Mouse (Mus musculus) heart, embryonic 15.5 days (tissue): ENCODE data around the gene Sorcs2. TPM values are rescaled to one million over a fixed set of nuclear protein-coding genes. Genes with fewer than 3 reads are reported as not detected.
A peak's percentile ranks its signal among the peaks of the same experiment; 100 is the strongest.

Source experiments
- ATAC-seq: fragments of 200-750 bp; cut with Nextera tagmentation; replicated peaks from 2 replicates; pipeline ENCODE4 v1.8.0; 2017; ENCODE audit warnings: low read depth, moderate TSS enrichment; ENCODE audit not compliant: insufficient number of reproducible peaks, insufficient read depth, low FRiP score
- H3K27ac ChIP-seq: fragments of 300-500 bp; sonication (generic); 2 replicates; pipeline ENCODE4 v1.5.1; 2015; ENCODE audit warnings: mild to moderate bottlenecking, inconsistent platforms
- H3K27me3 ChIP-seq: fragments of 300-500 bp; sonication (generic); 2 replicates; pipeline ENCODE4 v1.6.1; 2015; ENCODE audit warnings: inconsistent platforms
- H3K36me3 ChIP-seq: fragments of 300-500 bp; sonication (generic); 2 replicates; pipeline ENCODE4 v1.6.1; 2015; ENCODE audit warnings: mild to moderate bottlenecking, inconsistent platforms
- H3K4me1 ChIP-seq: fragments of 300-500 bp; sonication (generic); replicated peaks from 2 replicates; pipeline ENCODE4 v1.6.1; 2015; ENCODE audit warnings: inconsistent platforms
- H3K4me2 ChIP-seq: fragments of 300-500 bp; sonication (generic); 2 replicates; pipeline ENCODE4 v1.6.1; 2015; ENCODE audit warnings: inconsistent platforms, mild to moderate bottlenecking, moderate library complexity
- H3K4me3 ChIP-seq: fragments of 300-500 bp; sonication (generic); 2 replicates; pipeline ENCODE4 v1.5.1; 2015; ENCODE audit warnings: mild to moderate bottlenecking, inconsistent platforms
- H3K9ac ChIP-seq: fragments of 300-500 bp; sonication (generic); 2 replicates; pipeline ENCODE4 v1.6.1; 2015; ENCODE audit warnings: mild to moderate bottlenecking, inconsistent platforms
- H3K9me3 ChIP-seq: fragments of 300-500 bp; sonication (generic); replicated peaks from 2 replicates; pipeline ENCODE4 v1.6.1; 2016; ENCODE audit warnings: inconsistent platforms
- WGBS: fragments of 180-500 bp; shearing (Covaris S2); methylation state at CpG from one replicate; pipeline ENCODE4 v1.1.7; 2015; ENCODE audit warnings: mixed read lengths; 5-methylcytosine and 5-hydroxymethylcytosine counted together
- polyA plus RNA-seq: library from polyadenylated mRNA; unstranded; fragments of >200 nt; fragmentation: Nextera tagmentation; extraction: Ambion mirVana; gene quantifications from 2 replicates; pipeline ENCODE4 v1.2.1, GENCODE M21; 2015

Sorcs2 gene
- polyA plus RNA-seq, 1 experiment from 2014 or later: 8.6 TPM

GRCm38 (mm10) chr5:36374221-36375050 lies 23.5 kb downstream of the Sorcs2 start:
- peak overlapping the region; percentile 31; the same call in 1 of the 2 replicates for H3K27ac ChIP-seq
- H3K9ac ChIP-seq: no peak overlapping the region; the same call in 1 of the 2 replicates
- no peak overlapping the region for H3K4me2 ChIP-seq
- ATAC-seq: no peak
- no peaks in the 10 kb centered on the region for H3K36me3 ChIP-seq
- 65% methylated on average over 19 of the region's 19 CpGs for WGBS
- peaks cover 78% of the 10 kb centered on the region for H3K4me1 ChIP-seq
- no peak overlapping the region for H3K4me3 ChIP-seq
- H3K9me3 ChIP-seq: no peaks in the 10 kb centered on the region
- no peaks in the 10 kb centered on the region for H3K27me3 ChIP-seq

- 0 out of 2 replicates have a peak overlapping the region, but pooled peaks have one; percentile 22 for H3K9ac ChIP-seq
Observed at GRCm38 (mm10) chr5:36373246-36373891, 24.6 kb downstream of the Sorcs2 start.

GRCm38 (mm10) chr5:36371731-36372130 lies 26.2 kb downstream of the Sorcs2 start:
- ATAC-seq: no peak
- H3K27me3 ChIP-seq: no peaks in the 10 kb centered on the region
- peaks cover 81% of the 10 kb centered on the region for H3K4me1 ChIP-seq
- H3K27ac ChIP-seq: no peak overlapping the region
- no peak overlapping the region for H3K9ac ChIP-seq
- WGBS: 42% methylated on average over 5 of the region's 5 CpGs
- H3K9me3 ChIP-seq: no peaks in the 10 kb centered on the region
- H3K4me2 ChIP-seq: no peak overlapping the region
- no peaks in the 10 kb centered on the region for H3K36me3 ChIP-seq
- H3K4me3 ChIP-seq: no peak overlapping the region

More at GRCm38 (mm10) chr5:36373246-36373891, 24.6 kb downstream of the Sorcs2 start:
- Histone ChIP-seq H3K4me2 (0 out of 2 replicates have a peak overlapping the region, but pooled peaks have one; percentile 8), H3K27ac (peak overlapping the region; percentile 31; the same call in 1 of the 2 replicates), H3K9me3 (no peaks in the 10 kb centered on the region), H3K4me1 (peaks cover 79% of the 10 kb centered on the region), H3K4me3 (no peak overlapping the region), H3K36me3 (no peaks in the 10 kb centered on the region), H3K27me3 (no peaks in the 10 kb centered on the region)
- peak; percentile 27; the same call in 1 of the 2 replicates for ATAC-seq
- WGBS: 24% methylated on average over 11 of the region's 11 CpGs

GRCm38 (mm10) chr5:36369261-36369684 lies 28.7 kb downstream of the Sorcs2 start:
- H3K4me1 ChIP-seq: peaks cover 86% of the 10 kb centered on the region
- H3K9me3 ChIP-seq: no peaks in the 10 kb centered on the region
- H3K36me3 ChIP-seq: no peaks in the 10 kb centered on the region
- H3K4me2 ChIP-seq: no peak overlapping the region
- 78% methylated on average over 1 of the region's 1 CpGs for WGBS
- ATAC-seq: no peak
- H3K9ac ChIP-seq: peak overlapping the region; percentile 28; the same call in 1 of the 2 replicates
- peak overlapping the region; percentile 96 for H3K27ac ChIP-seq
- no peak overlapping the region for H3K4me3 ChIP-seq
- H3K27me3 ChIP-seq: no peaks in the 10 kb centered on the region

- WGBS: 59% methylated on average over 7 of the region's 7 CpGs
- Histone ChIP-seq H3K4me3 (no peak overlapping the region), H3K27me3 (no peaks in the 10 kb centered on the region), H3K9ac (0 out of 2 replicates have a peak overlapping the region, but pooled peaks have one; percentile 28), H3K4me2 (no peak overlapping the region), H3K27ac (peak overlapping the region; percentile 96), H3K36me3 (no peaks in the 10 kb centered on the region), H3K9me3 (no peaks in the 10 kb centered on the region), H3K4me1 (peaks cover 82% of the 10 kb centered on the region)
- ATAC-seq: no peak
Observed at GRCm38 (mm10) chr5:36368511-36369135, 29.3 kb downstream of the Sorcs2 start.

GRCm38 (mm10) chr5:36367911-36368310 lies 30.0 kb downstream of the Sorcs2 start:
- Histone ChIP-seq H3K27me3 (no peaks in the 10 kb centered on the region), H3K4me2 (no peak overlapping the region), H3K36me3 (no peaks in the 10 kb centered on the region), H3K27ac (peak overlapping the region; percentile 96), H3K9ac (peak overlapping the region; percentile 18; the same call in 1 of the 2 replicates), H3K4me3 (no peak overlapping the region), H3K4me1 (peaks cover 82% of the 10 kb centered on the region), H3K9me3 (no peaks in the 10 kb centered on the region)
- no peak for ATAC-seq
- WGBS: 54% methylated on average over 6 of the region's 6 CpGs

- Histone ChIP-seq H3K9ac (peak overlapping the region; percentile 18; the same call in 1 of the 2 replicates), H3K36me3 (no peaks in the 10 kb centered on the region), H3K4me1 (peaks cover 80% of the 10 kb centered on the region), H3K4me2 (peak overlapping the region; percentile 51), H3K27me3 (no peaks in the 10 kb centered on the region), H3K4me3 (no peak overlapping the region), H3K27ac (peak overlapping the region; percentile 96), H3K9me3 (no peaks in the 10 kb centered on the region)
- ATAC-seq: peak; percentile 75
- WGBS: 27% methylated on average over 3 of the region's 3 CpGs
Observed at GRCm38 (mm10) chr5:36367181-36367610, 30.7 kb downstream of the Sorcs2 start.

- Histone ChIP-seq H3K27me3 (no peaks in the 10 kb centered on the region), H3K4me3 (no peak overlapping the region), H3K9me3 (no peaks in the 10 kb centered on the region), H3K4me1 (peaks cover 84% of the 10 kb centered on the region), H3K36me3 (no peaks in the 10 kb centered on the region), H3K27ac (peak overlapping the region; percentile 82), H3K9ac (no peak overlapping the region), H3K4me2 (no peak overlapping the region)
- ATAC-seq: 0 out of 2 replicates have a peak, but pooled peaks have one; percentile 3
- 51% methylated on average over 7 of the region's 7 CpGs for WGBS
Observed at GRCm38 (mm10) chr5:36361749-36362148, 36.2 kb downstream of the Sorcs2 start.

- Histone ChIP-seq H3K9me3 (no peaks in the 10 kb centered on the region), H3K36me3 (no peaks in the 10 kb centered on the region), H3K27ac (peak overlapping the region; percentile 82; the same call in 1 of the 2 replicates), H3K4me1 (peaks cover 84% of the 10 kb centered on the region), H3K9ac (no peak overlapping the region), H3K4me3 (no peak overlapping the region), H3K27me3 (no peaks in the 10 kb centered on the region), H3K4me2 (no peak overlapping the region)
- ATAC-seq: no peak
- 81% methylated on average over 7 of the region's 7 CpGs for WGBS
Observed at GRCm38 (mm10) chr5:36360343-36360742, 37.6 kb downstream of the Sorcs2 start.

GRCm38 (mm10) chr5:36359535-36360243 lies 38.2 kb downstream of the Sorcs2 start:
- no peak for ATAC-seq
- Histone ChIP-seq H3K4me2 (no peak overlapping the region), H3K4me1 (peaks cover 83% of the 10 kb centered on the region), H3K27ac (peak overlapping the region; percentile 46), H3K4me3 (no peak overlapping the region), H3K36me3 (no peaks in the 10 kb centered on the region), H3K27me3 (no peaks in the 10 kb centered on the region), H3K9ac (no peak overlapping the region), H3K9me3 (no peaks in the 10 kb centered on the region)
- 62% methylated on average over 5 of the region's 5 CpGs for WGBS
